Mouse (Mus musculus) macrophage (primary cell): ENCODE results near the gene Exoc5. TPM values are rescaled to one million over a fixed set of nuclear protein-coding genes. Genes with fewer than 3 reads are reported as not detected.

Experiments used
- H3K27ac ChIP-seq: fragments of 350-480 bp; formaldehyde crosslinking; 2 replicates; pipeline ENCODE4 v1.9.0; 2021
- H3K36me3 ChIP-seq: fragments of 350-480 bp; formaldehyde crosslinking; 2 replicates; pipeline ENCODE4 v1.9.0; 2021; ENCODE audit errors: inconsistent target
- H3K4me3 ChIP-seq: fragments of 350-480 bp; formaldehyde crosslinking; 2 replicates; pipeline ENCODE4 v1.9.0; 2021; ENCODE audit errors: inconsistent target
- H3K79me2 ChIP-seq: fragments of 350-480 bp; formaldehyde crosslinking; 2 replicates; pipeline ENCODE4 v1.9.0; 2021; ENCODE audit errors: inconsistent target
- WGBS: methylation state at CpG from one replicate; pipeline ENCODE4 v1.1.7; 2026; ENCODE audit warnings: inconsistent platforms; ENCODE audit not compliant: missing documents; 5-methylcytosine and 5-hydroxymethylcytosine counted together
- polyA plus RNA-seq: library from polyadenylated mRNA; stranded (reverse); fragments of 250-400 nt; gene quantifications from 3 replicates; pipeline ENCODE4 v1.2.4, GENCODE M21; 2018; ENCODE audit warnings: inconsistent platforms

The Exoc5 gene
- polyA plus RNA-seq, 1 experiment from 2014 or later: 41.0 TPM

- 97% methylated on average over 3 of the region's 4 CpGs for WGBS
- H3K36me3 ChIP-seq: peaks cover 2% of the 10 kb centered on the region; the same call in 1 of the 2 replicates
- H3K4me3 ChIP-seq: no peak overlapping the region
- H3K27ac ChIP-seq: no peak overlapping the region
- H3K79me2 ChIP-seq: peaks cover 38% of the 10 kb centered on the region; the same call in 1 of the 2 replicates
Measured at GRCm38 (mm10) chr14:49045610-49046009, 20.8 kb downstream of the Exoc5 start.

GRCm38 (mm10) chr14:49028991-49029390 is 37.5 kb downstream of the Exoc5 start:
- H3K4me3 ChIP-seq: no peak overlapping the region
- H3K36me3 ChIP-seq: peaks cover 6% of the 10 kb centered on the region
- WGBS: 97% methylated on average over 5 of the region's 5 CpGs
- no peaks in the 10 kb centered on the region; the same call in 1 of the 2 replicates for H3K79me2 ChIP-seq
- H3K27ac ChIP-seq: no peak overlapping the region

- no peaks in the 10 kb centered on the region for H3K36me3 ChIP-seq
- 69% methylated on average over 3 of the region's 3 CpGs for WGBS
Measured at GRCm38 (mm10) chr14:49027779-49028368, 38.6 kb downstream of the Exoc5 start.

GRCm38 (mm10) chr14:49027040-49027778 is 39.2 kb downstream of the Exoc5 start:
- no peaks in the 10 kb centered on the region for H3K36me3 ChIP-seq
- no peak overlapping the region for H3K27ac ChIP-seq
- WGBS: 86% methylated on average over 6 of the region's 6 CpGs
- H3K79me2 ChIP-seq: no peaks in the 10 kb centered on the region; the same call in 1 of the 2 replicates
- H3K4me3 ChIP-seq: no peak overlapping the region

More at GRCm38 (mm10) chr14:49027779-49028368, 38.6 kb downstream of the Exoc5 start:
- H3K79me2 ChIP-seq: no peaks in the 10 kb centered on the region; the same call in 1 of the 2 replicates
- no peak overlapping the region for H3K4me3 ChIP-seq
- H3K27ac ChIP-seq: no peak overlapping the region

- Histone ChIP-seq H3K36me3 (peaks cover 35% of the 10 kb centered on the region), H3K79me2 (no peaks in the 10 kb centered on the region), H3K27ac (no peak overlapping the region), H3K4me3 (no peak overlapping the region)
- 8% methylated on average over 5 of the region's 5 CpGs for WGBS
Measured at GRCm38 (mm10) chr14:49019765-49020164, 46.7 kb downstream of the Exoc5 start.

GRCm38 (mm10) chr14:49008399-49009189 is 57.9 kb downstream of the Exoc5 start:
- H3K79me2 ChIP-seq: no peaks in the 10 kb centered on the region
- no peak overlapping the region for H3K4me3 ChIP-seq
- H3K27ac ChIP-seq: no peak overlapping the region
- H3K36me3 ChIP-seq: 0 out of 2 replicates have a peak, but pooled peaks cover under 1% of the 10 kb centered on the region
- 85% methylated on average over 2 of the region's 2 CpGs for WGBS

- H3K4me3 ChIP-seq: no peak overlapping the region
- no peaks in the 10 kb centered on the region for H3K36me3 ChIP-seq
- no peak overlapping the region for H3K27ac ChIP-seq
- no peaks in the 10 kb centered on the region for H3K79me2 ChIP-seq
- 100% methylated on average over 2 of the region's 2 CpGs for WGBS
Measured at GRCm38 (mm10) chr14:49007979-49008378, 58.5 kb downstream of the Exoc5 start.

GRCm38 (mm10) chr14:49001655-49002054 is 64.8 kb downstream of the Exoc5 start:
- no peak overlapping the region for H3K4me3 ChIP-seq
- 88% methylated on average over 3 of the region's 3 CpGs for WGBS
- no peak overlapping the region for H3K27ac ChIP-seq
- H3K36me3 ChIP-seq: no peaks in the 10 kb centered on the region
- no peaks in the 10 kb centered on the region for H3K79me2 ChIP-seq

- H3K79me2 ChIP-seq: no peaks in the 10 kb centered on the region
- H3K27ac ChIP-seq: no peak overlapping the region
- no peak overlapping the region for H3K4me3 ChIP-seq
- no peaks in the 10 kb centered on the region for H3K36me3 ChIP-seq
- 54% methylated on average over 4 of the region's 4 CpGs for WGBS
Measured at GRCm38 (mm10) chr14:48998795-48999194, 67.7 kb downstream of the Exoc5 start.

- Histone ChIP-seq H3K4me3 (no peak overlapping the region), H3K36me3 (no peaks in the 10 kb centered on the region), H3K79me2 (no peaks in the 10 kb centered on the region), H3K27ac (no peak overlapping the region)
- WGBS: 96% methylated on average over 3 of the region's 3 CpGs
Measured at GRCm38 (mm10) chr14:48993861-48994260, 72.6 kb downstream of the Exoc5 start.

- Histone ChIP-seq H3K36me3 (no peaks in the 10 kb centered on the region), H3K4me3 (no peak overlapping the region), H3K79me2 (no peaks in the 10 kb centered on the region), H3K27ac (no peak overlapping the region)
- 85% methylated on average over 3 of the region's 3 CpGs for WGBS
Measured at GRCm38 (mm10) chr14:48992070-48992580, 74.3 kb downstream of the Exoc5 start.

GRCm38 (mm10) chr14:48991144-48991522 is 75.3 kb downstream of the Exoc5 start:
- Histone ChIP-seq H3K4me3 (no peak overlapping the region), H3K36me3 (no peaks in the 10 kb centered on the region), H3K79me2 (no peaks in the 10 kb centered on the region), H3K27ac (no peak overlapping the region)
- 13% methylated on average over 5 of the region's 7 CpGs for WGBS

- Histone ChIP-seq H3K79me2 (no peaks in the 10 kb centered on the region), H3K4me3 (no peak overlapping the region), H3K36me3 (no peaks in the 10 kb centered on the region), H3K27ac (no peak overlapping the region)
- 18% methylated on average over 17 of the region's 17 CpGs for WGBS
Measured at GRCm38 (mm10) chr14:48990471-48991143, 75.8 kb downstream of the Exoc5 start.

GRCm38 (mm10) chr14:48989831-48990230 is 76.6 kb downstream of the Exoc5 start:
- Histone ChIP-seq H3K36me3 (no peaks in the 10 kb centered on the region), H3K27ac (no peak overlapping the region), H3K79me2 (no peaks in the 10 kb centered on the region), H3K4me3 (no peak overlapping the region)
- 91% methylated on average over 8 of the region's 8 CpGs for WGBS
